Mouse (Mus musculus) limb, embryonic 15.5 days (tissue): ENCODE data around the gene Col13a1. TPM values are rescaled to one million over a fixed set of nuclear protein-coding genes. Genes with fewer than 3 reads are reported as not detected.
A peak's percentile ranks its signal among the peaks of the same experiment; 100 is the strongest.

Experiments
- ATAC-seq: fragments of 200-750 bp; cut with Nextera tagmentation; 2 replicates; pipeline ENCODE4 v1.8.0; 2017; ENCODE audit warnings: low read depth, moderate TSS enrichment; ENCODE audit not compliant: insufficient number of reproducible peaks, low FRiP score, low TSS enrichment
- H3K27ac ChIP-seq: fragments of 300-500 bp; sonication (generic); 2 replicates; pipeline ENCODE4 v1.5.1; 2015; ENCODE audit warnings: moderate library complexity, mild to moderate bottlenecking, inconsistent platforms
- H3K27me3 ChIP-seq: fragments of 300-500 bp; sonication (generic); 2 replicates; pipeline ENCODE4 v1.6.1; 2015; ENCODE audit warnings: inconsistent platforms
- H3K36me3 ChIP-seq: fragments of 300-500 bp; sonication (generic); 2 replicates; pipeline ENCODE4 v1.6.1; 2015; ENCODE audit warnings: inconsistent platforms
- H3K4me1 ChIP-seq: fragments of 300-500 bp; sonication (generic); 2 replicates; pipeline ENCODE4 v1.6.1; 2015; ENCODE audit warnings: inconsistent platforms
- H3K4me2 ChIP-seq: fragments of 300-500 bp; sonication (generic); 2 replicates; pipeline ENCODE4 v1.6.1; 2015; ENCODE audit warnings: mild to moderate bottlenecking, inconsistent platforms
- H3K4me3 ChIP-seq: fragments of 300-500 bp; sonication (generic); 2 replicates; pipeline ENCODE4 v1.5.1; 2015; ENCODE audit warnings: mild to moderate bottlenecking, inconsistent platforms
- H3K9ac ChIP-seq: fragments of 300-500 bp; sonication (generic); 2 replicates; pipeline ENCODE4 v1.6.1; 2015; ENCODE audit warnings: inconsistent platforms
- H3K9me3 ChIP-seq: fragments of 300-500 bp; sonication (generic); 2 replicates; pipeline ENCODE4 v1.6.1; 2016; ENCODE audit warnings: inconsistent platforms
- WGBS: fragments of 180-500 bp; shearing (Covaris S2); methylation state at CpG from one replicate; pipeline ENCODE4 v1.1.7; 2015; 5-methylcytosine and 5-hydroxymethylcytosine counted together
- polyA plus RNA-seq: library from polyadenylated mRNA; unstranded; fragments of >200 nt; fragmentation: Nextera tagmentation; extraction: Ambion mirVana; gene quantifications from 2 replicates; pipeline ENCODE4 v1.2.1, GENCODE M21; 2015

Col13a1 gene
- 8.2 and 9.1 TPM in 2 replicates for polyA plus RNA-seq

- no peak for ATAC-seq
Observed at GRCm38 (mm10) chr10:61978866-61979340, at the start of gene Col13a1. TSS of gene Col13a1 (minus strand) at chr10:61979108.

GRCm38 (mm10) chr10:62027699-62028098 is 48.8 kb upstream of the Col13a1 start:
- H3K9ac ChIP-seq: no peak overlapping the region
- H3K9me3 ChIP-seq: no peaks in the 10 kb centered on the region
- H3K4me1 ChIP-seq: peaks cover 19% of the 10 kb centered on the region
- H3K4me2 ChIP-seq: no peak overlapping the region
- H3K27me3 ChIP-seq: no peaks in the 10 kb centered on the region
- H3K36me3 ChIP-seq: no peaks in the 10 kb centered on the region
- WGBS: 37% methylated on average over 12 of the region's 12 CpGs
- no peak overlapping the region for H3K27ac ChIP-seq
- no peak for ATAC-seq
- no peak overlapping the region for H3K4me3 ChIP-seq

More at GRCm38 (mm10) chr10:61978866-61979340, at the start of gene Col13a1:
- WGBS: 0% methylated on average over 32 of the region's 41 CpGs
- H3K36me3 ChIP-seq: no peaks in the 10 kb centered on the region
- H3K27ac ChIP-seq: 0 out of 2 replicates have a peak within 1 kb of the TSS, but pooled peaks have one; percentile 22
- peaks cover 50% of the 10 kb centered on the region for H3K27me3 ChIP-seq
- H3K9ac ChIP-seq: peak within 1 kb of the TSS; percentile 33
- H3K4me2 ChIP-seq: peak within 1 kb of the TSS; percentile 94
- no peaks in the 10 kb centered on the region for H3K9me3 ChIP-seq
- peaks cover 37% of the 10 kb centered on the region for H3K4me1 ChIP-seq
- H3K4me3 ChIP-seq: peak within 1 kb of the TSS; percentile 51

- H3K4me2 ChIP-seq: no peak overlapping the region
- H3K9me3 ChIP-seq: no peaks in the 10 kb centered on the region
- H3K9ac ChIP-seq: no peak overlapping the region
- no peak; the same call in 1 of the 2 replicates for ATAC-seq
- no peaks in the 10 kb centered on the region for H3K27me3 ChIP-seq
- no peak overlapping the region for H3K4me3 ChIP-seq
- no peak overlapping the region for H3K27ac ChIP-seq
- WGBS: 32% methylated on average over 19 of the region's 19 CpGs
- no peaks in the 10 kb centered on the region for H3K36me3 ChIP-seq
- peaks cover 21% of the 10 kb centered on the region for H3K4me1 ChIP-seq
Observed at GRCm38 (mm10) chr10:62023821-62024551, 45.1 kb upstream of the Col13a1 start.

GRCm38 (mm10) chr10:62020068-62020620 is 41.2 kb upstream of the Col13a1 start:
- no peaks in the 10 kb centered on the region for H3K36me3 ChIP-seq
- H3K9me3 ChIP-seq: no peaks in the 10 kb centered on the region
- H3K27me3 ChIP-seq: no peaks in the 10 kb centered on the region
- H3K4me2 ChIP-seq: no peak overlapping the region
- H3K4me1 ChIP-seq: peaks cover 17% of the 10 kb centered on the region
- no peak overlapping the region for H3K27ac ChIP-seq
- ATAC-seq: no peak
- H3K9ac ChIP-seq: no peak overlapping the region
- 26% methylated on average over 7 of the region's 7 CpGs for WGBS
- no peak overlapping the region for H3K4me3 ChIP-seq

GRCm38 (mm10) chr10:62019386-62020067 is 40.6 kb upstream of the Col13a1 start:
- Histone ChIP-seq H3K27me3 (no peaks in the 10 kb centered on the region), H3K27ac (no peak overlapping the region), H3K4me3 (no peak overlapping the region), H3K9me3 (no peaks in the 10 kb centered on the region), H3K36me3 (no peaks in the 10 kb centered on the region), H3K9ac (no peak overlapping the region), H3K4me1 (peaks cover 17% of the 10 kb centered on the region), H3K4me2 (no peak overlapping the region)
- 31% methylated on average over 12 of the region's 16 CpGs for WGBS
- ATAC-seq: no peak

GRCm38 (mm10) chr10:62016947-62017346 is 38.0 kb upstream of the Col13a1 start:
- no peak overlapping the region for H3K4me2 ChIP-seq
- ATAC-seq: 0 out of 2 replicates have a peak, but pooled peaks have one; percentile 36
- H3K36me3 ChIP-seq: no peaks in the 10 kb centered on the region
- no peaks in the 10 kb centered on the region for H3K27me3 ChIP-seq
- no peak overlapping the region for H3K4me3 ChIP-seq
- H3K9ac ChIP-seq: no peak overlapping the region
- no peak overlapping the region for H3K27ac ChIP-seq
- WGBS: 46% methylated on average over 6 of the region's 6 CpGs
- 0 out of 2 replicates have a peak, but pooled peaks cover 6% of the 10 kb centered on the region for H3K4me1 ChIP-seq
- no peaks in the 10 kb centered on the region for H3K9me3 ChIP-seq

GRCm38 (mm10) chr10:62013190-62013589 is 34.3 kb upstream of the Col13a1 start:
- no peaks in the 10 kb centered on the region for H3K36me3 ChIP-seq
- ATAC-seq: no peak
- H3K9ac ChIP-seq: no peak overlapping the region
- H3K4me2 ChIP-seq: no peak overlapping the region
- peaks cover 6% of the 10 kb centered on the region; the same call in 1 of the 2 replicates for H3K27me3 ChIP-seq
- 0 out of 2 replicates have a peak, but pooled peaks cover 4% of the 10 kb centered on the region for H3K4me1 ChIP-seq
- WGBS: 90% methylated on average over 5 of the region's 5 CpGs
- H3K4me3 ChIP-seq: no peak overlapping the region
- H3K9me3 ChIP-seq: no peaks in the 10 kb centered on the region
- H3K27ac ChIP-seq: no peak overlapping the region

- WGBS: 77% methylated on average over 4 of the region's 4 CpGs
- Histone ChIP-seq H3K9ac (no peak overlapping the region), H3K4me1 (0 out of 2 replicates have a peak, but pooled peaks cover 3% of the 10 kb centered on the region), H3K4me3 (no peak overlapping the region), H3K27ac (no peak overlapping the region), H3K4me2 (no peak overlapping the region), H3K27me3 (peaks cover 6% of the 10 kb centered on the region; the same call in 1 of the 2 replicates), H3K36me3 (no peaks in the 10 kb centered on the region), H3K9me3 (no peaks in the 10 kb centered on the region)
- no peak for ATAC-seq
Observed at GRCm38 (mm10) chr10:62012371-62012770, 33.5 kb upstream of the Col13a1 start.

- H3K27me3 ChIP-seq: peaks cover 6% of the 10 kb centered on the region; the same call in 1 of the 2 replicates
- no peak for ATAC-seq
- no peaks in the 10 kb centered on the region for H3K9me3 ChIP-seq
- no peak overlapping the region for H3K27ac ChIP-seq
- WGBS: 63% methylated on average over 6 of the region's 6 CpGs
- no peak overlapping the region for H3K4me2 ChIP-seq
- no peak overlapping the region for H3K4me3 ChIP-seq
- no peak overlapping the region for H3K9ac ChIP-seq
- no peaks in the 10 kb centered on the region for H3K36me3 ChIP-seq
- no peaks in the 10 kb centered on the region for H3K4me1 ChIP-seq
Observed at GRCm38 (mm10) chr10:62009981-62010500, 31.1 kb upstream of the Col13a1 start.

- Histone ChIP-seq H3K4me3 (no peak overlapping the region), H3K9ac (no peak overlapping the region), H3K27ac (no peak overlapping the region), H3K9me3 (no peaks in the 10 kb centered on the region), H3K36me3 (no peaks in the 10 kb centered on the region), H3K4me1 (no peaks in the 10 kb centered on the region), H3K27me3 (peaks cover 6% of the 10 kb centered on the region; the same call in 1 of the 2 replicates), H3K4me2 (no peak overlapping the region)
- WGBS: 74% methylated on average over 4 of the region's 4 CpGs
- ATAC-seq: no peak
Observed at GRCm38 (mm10) chr10:62007958-62008357, 29.1 kb upstream of the Col13a1 start.

- no peak for ATAC-seq
- Histone ChIP-seq H3K36me3 (no peaks in the 10 kb centered on the region), H3K9ac (no peak overlapping the region), H3K27ac (no peak overlapping the region), H3K9me3 (no peaks in the 10 kb centered on the region), H3K4me3 (no peak overlapping the region), H3K27me3 (peaks cover 3% of the 10 kb centered on the region; the same call in 1 of the 2 replicates), H3K4me1 (no peaks in the 10 kb centered on the region), H3K4me2 (no peak overlapping the region)
- 26% methylated on average over 8 of the region's 8 CpGs for WGBS
Observed at GRCm38 (mm10) chr10:62006371-62006770, 27.5 kb upstream of the Col13a1 start.
